Mouse (Mus musculus): Measurements from ENCODE around the gene Zfp111. TPM values are rescaled to one million over a fixed set of nuclear protein-coding genes. Genes with fewer than 3 reads are reported as not detected.

Zfp111 gene
- 10 to 100 TPM in 3 of 4 experiments, 1 to 10 TPM in 1; 8.4 to 13.1 (median 12.2) TPM for total RNA-seq (2022)

DNA sequence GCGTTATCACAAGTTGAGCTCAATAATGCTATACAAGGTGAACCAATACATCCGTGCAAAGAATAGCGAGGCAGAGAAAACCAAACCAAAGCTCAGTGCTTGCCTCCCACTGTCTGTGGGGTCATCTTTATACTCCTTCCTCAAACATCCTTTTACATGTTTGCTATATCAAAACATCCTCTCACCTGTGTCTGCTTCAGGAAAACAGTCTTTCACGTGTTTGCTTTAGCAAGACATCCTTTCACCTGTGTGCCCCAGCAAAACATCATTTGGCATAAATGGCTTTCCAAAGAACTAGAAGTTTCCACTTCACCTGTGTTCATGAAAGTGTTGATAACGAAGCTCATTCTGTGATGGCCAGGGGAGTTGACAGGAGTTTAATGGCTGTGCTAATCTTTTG, at the start of gene Zfp111:
Gene Zfp111 (minus strand): TSS at position 101 of the 400 bp plus-strand sequence.
- DNase-seq, result no peak

DNA sequence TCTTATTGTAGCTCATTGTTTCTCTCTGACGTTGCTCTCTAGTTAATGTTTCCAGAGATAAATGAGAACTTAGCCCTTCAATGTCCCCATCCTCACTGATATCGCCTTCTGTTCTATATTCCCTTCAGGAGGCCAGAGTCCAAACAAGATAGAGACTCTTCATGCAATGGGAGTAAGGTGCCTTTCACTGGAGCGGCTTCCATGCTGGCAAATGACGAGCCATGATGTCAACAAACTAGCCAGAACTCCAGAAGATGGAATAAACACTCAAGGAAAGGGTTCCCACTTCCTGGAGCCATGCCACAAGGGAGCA, 48.7 kb upstream of the Zfp111 start:
- no peak for DNase-seq

DNA sequence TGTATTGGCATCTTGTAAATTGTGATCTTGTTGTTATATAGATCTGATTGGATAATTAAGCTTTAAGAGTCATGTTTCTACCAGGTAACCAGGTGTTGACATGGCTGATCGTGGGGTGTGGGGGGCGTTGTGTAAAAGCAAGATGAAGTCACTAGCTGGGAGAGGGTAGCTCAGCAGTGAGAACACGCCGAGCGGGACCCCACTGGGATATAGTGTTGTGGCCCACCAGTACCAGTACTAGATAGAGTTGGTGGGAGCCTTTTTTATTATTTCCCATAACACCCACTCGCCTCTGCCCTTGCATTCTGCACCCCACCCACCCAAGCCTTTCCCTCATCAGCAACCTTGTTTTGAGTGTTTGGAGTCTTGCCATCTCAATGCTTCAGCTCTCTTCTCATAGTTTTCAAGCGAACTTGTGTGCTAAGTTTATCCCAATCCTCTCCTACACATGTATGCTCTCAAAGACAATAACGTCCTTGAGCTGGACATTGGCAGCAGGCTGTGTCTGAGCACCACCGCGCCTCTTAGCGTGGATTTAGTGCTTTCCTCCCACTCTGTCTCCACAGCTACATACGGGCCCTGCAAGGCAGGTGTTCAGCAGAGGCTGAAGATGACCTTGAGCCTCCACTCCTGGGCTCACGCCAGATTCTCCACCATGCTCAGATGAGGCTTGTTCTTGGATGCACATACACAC, 48.2 kb upstream of the Zfp111 start:
- DNase-seq, result no peak

DNA sequence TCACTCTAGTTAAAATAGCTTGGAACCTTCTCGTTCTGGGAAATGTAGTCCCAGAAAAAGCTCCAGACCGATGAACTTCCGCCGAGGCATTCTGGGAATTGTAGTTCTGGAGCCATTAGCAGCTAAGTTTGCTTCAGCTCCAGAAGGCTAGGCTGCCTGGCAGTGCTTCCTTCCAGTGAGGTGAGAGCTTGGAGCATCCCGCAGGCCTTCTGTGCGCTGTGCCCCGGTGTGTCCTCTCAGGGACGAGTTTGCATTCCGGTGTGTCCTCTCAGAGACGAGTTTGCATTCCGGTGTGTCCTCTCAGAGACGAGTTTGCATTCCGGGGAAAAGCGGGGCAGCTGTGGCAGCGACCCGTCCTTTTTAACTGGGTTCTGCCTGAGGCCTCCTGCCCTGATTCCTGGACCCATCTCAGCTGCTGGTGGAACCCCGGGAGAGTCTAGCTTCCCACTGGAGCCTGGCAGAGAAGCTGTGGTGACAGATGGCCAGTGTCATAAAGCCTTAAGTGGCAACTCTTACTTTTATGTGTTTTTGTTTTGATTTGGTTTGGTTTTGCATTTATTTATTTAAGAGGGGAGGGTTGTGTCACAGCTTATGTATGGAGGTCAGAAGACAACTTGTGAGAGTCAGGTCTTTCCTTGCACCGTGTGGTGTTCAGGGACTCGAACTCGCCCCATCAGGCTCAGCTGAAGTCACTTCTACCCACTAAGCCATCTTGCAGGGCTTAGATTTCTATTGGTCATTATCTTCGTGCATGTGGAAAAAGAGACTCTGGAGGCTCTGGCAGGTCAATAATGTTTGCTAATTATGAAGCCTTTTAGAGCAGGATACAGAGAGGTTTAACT, 43.6 kb upstream of the Zfp111 start, which contains the start of gene Zfp108:
Gene Zfp108 (plus strand): TSS at position 162 of the 842 bp plus-strand sequence.
- peak; percentile 77 for DNase-seq

DNA sequence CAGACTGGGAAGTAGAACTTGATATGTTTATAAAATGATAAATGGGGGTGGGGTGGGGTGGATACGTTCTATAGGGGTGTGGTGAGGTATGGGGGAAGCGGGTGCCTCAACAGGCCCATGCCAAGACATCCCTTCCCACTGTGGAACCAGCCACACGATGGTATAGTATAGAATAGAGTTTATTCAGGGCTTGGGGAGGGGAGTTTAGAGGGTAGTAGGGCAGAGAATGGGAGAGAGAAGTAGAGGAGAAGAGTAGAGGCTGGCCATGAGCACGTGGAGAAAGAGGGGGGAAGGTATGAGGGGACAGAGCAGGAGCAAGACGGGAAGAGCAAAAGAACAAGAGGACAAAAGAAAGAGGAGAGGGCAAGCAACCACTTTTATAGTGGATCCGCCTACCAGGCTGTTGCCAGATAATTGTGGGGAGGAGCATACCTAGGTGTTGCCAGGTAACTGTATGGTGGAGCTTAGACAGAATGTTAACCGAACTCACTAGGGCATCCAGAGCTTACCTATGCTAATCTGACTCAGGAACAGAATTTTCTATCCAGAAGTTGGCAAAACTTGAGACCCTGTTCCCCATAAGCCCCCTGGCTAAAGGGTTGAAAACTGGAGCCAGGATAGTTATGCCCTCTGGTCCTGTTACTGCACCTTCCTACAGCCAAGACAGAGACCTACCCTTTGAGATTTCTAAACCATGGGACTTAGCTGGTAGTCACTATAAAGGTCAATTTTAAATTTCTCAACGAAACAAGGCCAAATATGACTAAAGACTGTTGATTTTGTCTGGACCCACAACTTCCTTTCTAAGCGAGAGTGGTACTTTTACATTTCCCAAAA, 42.8 kb upstream of the Zfp111 start:
- DNase-seq, result no peak

DNA sequence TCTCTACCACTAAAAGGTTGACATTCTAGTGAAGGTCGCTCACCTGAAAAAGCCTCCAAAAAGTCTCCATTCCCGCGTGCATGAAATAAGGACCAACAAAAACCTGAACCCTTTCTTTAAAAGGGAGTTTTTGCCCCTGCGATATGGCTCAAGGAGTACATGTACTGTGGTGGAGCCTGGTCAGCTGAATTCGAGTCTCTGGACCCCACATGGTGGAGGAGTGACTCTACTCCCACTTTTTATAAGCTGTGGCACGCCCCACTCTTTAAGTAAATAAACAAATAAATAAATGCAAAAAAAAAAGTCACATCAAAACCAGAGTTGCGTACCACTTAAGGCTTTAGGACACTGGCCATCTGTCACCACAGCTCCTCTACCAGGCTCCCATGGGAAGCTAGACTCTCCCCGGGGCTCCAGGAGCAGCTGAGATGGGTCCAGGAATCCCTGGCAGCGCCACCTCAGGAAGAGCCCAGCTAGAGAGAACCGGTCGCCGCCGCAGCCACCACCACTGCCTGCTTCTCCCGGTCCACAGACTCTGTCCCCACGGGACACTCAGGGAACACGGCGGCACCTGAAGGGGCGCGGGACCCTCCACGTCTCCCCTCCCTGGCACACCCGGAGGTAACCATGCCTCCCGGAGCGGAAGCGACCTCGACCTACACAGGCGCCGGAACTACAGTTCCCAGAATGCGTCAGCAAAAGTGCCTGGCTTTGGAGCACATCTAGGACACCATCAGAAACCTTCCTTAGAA, 26.0 kb upstream of the Zfp111 start, which contains the start of gene Zfp109:
Gene Zfp109 (minus strand): TSS at position 521 of the 752 bp plus-strand sequence.
- DNase-seq, result peak; percentile 48

DNA sequence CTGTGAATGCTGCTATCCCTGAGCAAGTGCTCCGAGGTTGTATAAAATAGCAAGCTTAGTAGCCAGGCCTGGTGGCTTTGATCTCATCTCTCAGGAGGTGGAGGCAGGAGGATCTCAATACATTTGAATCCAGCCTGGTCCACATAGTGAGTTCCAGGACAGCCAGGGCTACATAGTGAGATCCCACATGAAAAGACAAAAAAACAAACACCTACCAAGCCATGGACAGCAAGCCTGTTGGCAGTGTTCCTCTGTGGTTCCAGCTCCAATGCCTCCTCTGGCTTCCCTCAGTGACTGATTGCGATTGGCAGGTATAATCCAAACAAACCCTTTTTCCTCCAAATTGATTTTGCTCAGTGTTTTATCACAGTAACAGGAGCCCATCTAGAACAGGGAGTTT, 947 bp downstream of the Zfp111 start:
- no peak for DNase-seq

DNA sequence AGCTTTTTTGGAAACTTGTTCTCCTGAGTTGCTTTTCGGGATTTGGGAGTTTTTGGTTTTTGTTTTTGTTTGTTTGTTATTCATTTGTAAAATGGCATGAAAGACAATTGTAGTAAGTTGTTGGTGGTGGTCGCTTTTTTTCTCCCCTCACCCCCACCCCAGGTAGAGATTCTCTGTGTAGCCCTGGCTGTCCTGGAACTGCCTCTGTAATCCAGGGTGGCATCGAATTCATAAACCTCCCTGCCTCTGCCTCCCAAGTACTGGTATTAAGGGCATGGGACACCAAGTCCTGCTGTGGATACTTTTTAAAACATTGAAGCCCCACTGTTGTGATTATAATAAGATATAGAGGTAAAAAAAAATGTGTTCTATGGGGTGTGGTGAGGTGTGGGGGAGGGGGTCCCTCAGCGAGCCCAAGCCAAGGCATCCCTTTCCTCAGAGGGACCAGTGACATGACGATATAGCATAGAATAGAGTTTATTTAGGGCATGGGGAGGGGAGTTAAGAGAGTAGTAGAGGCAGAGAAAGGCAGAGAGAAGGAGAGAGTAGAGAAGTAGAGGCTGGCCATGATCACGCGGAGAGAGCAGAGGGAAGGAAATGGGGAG, 2.9 kb downstream of the Zfp111 start:
- DNase-seq, result no peak

DNA sequence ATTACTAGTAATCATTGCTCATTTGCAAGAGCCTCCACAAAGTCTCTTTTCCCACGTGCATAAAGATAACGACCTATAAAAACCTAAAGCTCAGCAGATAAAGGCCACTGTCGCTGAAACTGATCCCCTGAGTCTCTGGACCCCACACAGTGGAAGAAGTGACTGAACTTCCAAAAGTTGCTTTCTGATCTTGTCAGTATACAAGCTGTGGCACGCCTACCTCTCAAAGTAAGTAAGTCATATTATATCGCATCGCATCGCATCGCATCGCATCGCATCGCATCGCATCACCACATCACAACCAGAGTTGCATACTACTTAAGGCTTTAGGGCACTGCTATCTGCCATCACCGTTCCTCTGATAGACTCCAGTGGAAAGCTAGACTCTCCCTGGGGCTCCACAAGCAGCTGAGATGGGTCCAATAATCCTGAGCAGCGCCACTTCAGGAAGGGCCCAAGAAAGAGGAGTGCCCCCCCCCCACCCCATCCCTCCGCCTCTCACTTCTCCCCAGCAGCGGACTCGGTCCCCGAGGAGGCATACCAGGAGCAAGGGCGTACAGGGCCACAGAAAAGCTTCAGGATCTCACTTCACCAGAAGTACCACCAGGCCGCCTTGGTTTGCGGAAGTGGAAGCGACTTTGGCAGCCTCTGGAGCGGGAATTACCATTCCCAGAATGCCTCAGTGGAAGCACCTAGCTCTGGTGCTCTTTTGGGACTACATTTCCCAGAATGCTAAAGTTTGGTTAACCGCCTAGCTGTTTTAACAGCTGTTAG, 3.6 kb downstream of the Zfp111 start:
- peak; percentile 56 for DNase-seq

DNA sequence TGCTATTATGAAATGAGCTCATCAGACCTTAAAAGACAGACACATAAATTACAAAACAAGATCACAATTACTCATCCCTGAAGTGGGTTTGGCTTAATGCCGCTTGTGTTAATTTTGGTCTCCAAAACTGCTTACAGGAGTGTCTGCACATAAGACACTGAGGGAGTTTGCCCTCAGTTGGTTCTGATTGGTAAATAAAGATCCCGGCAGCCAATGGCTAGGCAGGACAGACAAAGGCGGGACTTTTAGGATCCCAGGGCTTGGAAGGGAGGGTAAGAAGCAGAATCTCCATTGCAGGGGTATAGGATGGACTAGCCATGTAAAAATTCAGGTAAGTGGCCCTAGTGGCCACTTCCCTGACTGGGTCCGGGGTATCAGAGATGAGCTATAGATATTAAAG, 14.3 kb downstream of the Zfp111 start:
- no peak for DNase-seq

DNA sequence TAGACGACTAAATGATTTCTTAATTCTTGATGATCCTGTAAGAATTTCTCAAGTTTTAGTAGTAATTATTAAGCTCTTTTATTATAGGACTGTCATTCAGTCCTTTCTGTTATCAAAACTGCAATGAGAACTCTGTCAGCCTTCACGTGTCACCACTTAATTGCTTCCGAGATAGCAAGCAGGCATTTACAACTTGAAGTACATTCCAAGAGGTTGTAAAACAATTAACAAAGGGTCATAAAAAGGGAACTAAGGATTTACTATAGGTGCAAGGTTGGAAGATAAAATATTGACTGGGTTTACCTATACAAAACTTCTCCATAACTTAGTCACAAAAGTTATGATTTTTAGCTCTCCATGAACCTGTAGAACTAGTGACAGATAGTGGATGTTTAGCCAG, 18.1 kb downstream of the Zfp111 start:
- DNase-seq, result no peak

DNA sequence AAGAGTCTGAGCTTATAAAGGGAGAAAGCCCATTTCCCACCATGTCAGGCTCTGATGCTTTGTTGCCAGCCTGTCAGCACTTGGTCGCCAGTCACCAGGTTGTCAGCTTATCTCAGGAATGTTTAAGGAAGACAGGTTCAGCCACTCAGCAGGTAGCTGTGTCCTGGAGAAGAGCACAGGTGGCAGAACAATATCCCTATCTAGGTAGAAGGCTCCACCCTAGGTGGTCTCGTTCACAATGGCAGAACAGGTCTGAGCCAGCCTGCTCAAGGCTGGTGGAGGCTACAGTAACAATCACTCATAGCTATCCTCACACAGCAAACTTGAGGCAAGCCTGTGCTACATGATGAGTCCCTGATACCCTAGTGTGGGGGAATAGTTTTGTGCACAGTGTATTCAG, 19.9 kb downstream of the Zfp111 start:
- no peak for DNase-seq

DNA sequence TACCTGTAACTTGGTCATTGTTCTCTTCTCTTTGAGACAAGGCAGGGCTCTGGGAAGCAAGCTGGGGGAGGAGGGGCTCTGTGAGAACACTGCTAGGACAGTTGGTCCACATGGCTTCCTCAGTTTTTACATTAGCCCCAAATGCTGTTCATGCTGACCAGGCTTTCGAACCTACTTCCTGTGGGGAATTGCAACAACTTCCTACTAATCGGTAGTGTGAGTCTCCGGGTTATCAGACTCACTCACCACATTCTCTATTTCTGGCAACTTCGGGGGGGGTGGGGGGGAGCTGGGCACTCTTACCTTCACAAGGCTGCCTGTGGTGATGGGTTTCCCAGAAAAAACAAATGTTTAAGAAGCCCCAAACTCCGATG, 21.7 kb downstream of the Zfp111 start:
- no peak for DNase-seq

DNA sequence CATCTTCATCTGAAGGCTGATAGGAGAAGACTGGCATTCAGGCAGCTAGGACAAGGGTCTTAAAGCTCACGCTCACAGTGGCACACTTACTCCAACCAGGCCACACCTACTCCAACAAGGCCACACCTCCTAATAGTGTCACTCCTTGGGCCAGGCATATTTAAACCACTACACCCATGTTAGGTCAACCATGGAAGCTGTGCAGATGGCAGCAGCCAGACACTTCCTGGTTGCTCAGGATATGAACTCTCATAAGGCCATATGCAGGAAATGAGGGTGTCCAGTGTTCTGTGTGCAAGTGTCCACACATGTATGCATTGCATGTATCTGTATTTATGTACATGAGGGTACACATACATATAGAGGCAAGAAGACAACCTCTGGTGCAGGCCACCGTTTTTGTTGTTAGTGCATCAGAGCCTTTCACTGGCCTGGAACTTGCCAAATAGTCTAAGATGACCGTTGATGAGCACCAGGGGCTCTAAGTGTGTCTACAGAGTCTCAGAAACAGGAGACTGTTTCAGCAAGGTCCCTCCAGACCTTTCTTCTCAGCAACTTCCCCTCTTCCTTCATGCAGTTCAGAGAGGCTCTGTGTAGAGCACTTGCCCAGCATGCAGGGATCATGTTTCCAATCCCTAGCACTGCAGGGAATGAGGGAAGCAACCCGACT, 22.2 kb downstream of the Zfp111 start:
- DNase-seq, result no peak

DNA sequence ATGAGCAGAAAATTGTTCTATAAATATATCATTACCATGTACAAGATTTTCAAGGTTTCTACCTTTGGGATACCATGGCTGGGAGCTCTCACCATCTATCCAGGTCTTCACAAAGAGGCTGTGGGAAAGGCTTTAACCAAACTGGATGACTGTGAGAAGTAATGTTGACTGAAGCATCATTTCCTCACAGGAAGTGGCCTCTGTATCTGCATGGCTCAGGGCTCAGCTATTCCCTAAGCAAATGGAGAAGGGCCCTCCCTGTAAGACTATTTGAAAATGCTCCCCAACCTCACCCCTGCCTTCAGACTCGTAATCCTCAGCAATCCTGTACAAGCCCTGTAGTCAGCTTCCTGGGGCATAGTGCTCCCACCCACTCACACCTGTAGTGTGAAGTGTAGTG, 23.6 kb downstream of the Zfp111 start:
- DNase-seq, result no peak

DNA sequence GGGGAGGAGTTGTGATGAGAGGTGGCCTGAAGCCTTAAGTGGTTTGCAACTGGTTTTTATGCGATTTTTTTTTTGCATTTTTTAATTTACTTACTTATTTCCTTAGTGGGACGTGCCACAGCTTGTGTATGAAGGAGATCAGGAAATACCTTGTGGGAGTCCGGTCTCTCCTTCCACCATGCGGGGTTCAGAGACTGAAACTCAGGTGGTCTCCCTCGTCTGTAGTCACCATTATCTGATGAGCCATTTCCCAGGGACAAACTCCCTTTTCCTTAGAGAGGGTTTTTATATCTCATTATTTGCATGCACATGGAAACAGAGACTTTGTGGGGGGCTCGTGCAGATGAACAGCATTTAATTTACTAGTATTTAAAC, 35.9 kb downstream of the Zfp111 start:
- no peak for DNase-seq

DNA sequence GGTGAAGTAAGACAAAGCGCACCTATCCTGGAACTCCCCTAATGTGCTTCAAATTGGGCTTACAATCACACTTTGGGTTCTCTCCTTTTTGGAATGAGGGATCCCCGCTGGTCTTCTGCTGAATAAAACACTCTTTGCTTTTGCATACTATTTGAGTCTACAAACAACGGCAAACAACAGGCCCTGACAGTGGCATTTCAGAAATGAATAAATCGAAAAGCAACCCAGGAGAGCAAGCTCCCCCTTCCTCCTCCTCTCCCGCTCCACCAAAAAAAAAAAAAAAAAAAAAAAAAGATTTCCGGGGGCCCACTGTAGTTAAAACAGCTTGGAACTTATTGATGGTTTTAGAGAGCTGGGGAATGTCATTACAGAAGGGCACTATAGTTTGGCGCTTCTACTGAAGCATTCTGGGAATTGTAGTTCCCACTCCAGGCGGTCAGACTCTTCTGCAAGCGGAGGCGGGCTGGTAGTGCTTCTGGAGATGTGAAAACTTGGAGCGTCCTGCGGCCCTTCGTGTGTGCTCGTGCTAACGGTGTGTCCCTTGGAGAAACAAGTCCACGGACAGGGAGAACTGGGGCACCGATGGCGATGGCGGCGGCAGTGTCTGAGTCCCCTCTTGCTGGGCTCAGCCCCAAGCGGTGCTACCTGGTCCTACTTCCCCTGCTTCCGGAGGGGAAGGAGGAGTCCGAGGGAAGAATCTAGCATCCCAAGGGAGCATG, 36.5 kb downstream of the Zfp111 start, which contains the start of gene Zfp114:
Gene Zfp114 (plus strand): TSS at position 443 of the 719 bp plus-strand sequence.
- DNase-seq, result peak; percentile 5

DNA sequence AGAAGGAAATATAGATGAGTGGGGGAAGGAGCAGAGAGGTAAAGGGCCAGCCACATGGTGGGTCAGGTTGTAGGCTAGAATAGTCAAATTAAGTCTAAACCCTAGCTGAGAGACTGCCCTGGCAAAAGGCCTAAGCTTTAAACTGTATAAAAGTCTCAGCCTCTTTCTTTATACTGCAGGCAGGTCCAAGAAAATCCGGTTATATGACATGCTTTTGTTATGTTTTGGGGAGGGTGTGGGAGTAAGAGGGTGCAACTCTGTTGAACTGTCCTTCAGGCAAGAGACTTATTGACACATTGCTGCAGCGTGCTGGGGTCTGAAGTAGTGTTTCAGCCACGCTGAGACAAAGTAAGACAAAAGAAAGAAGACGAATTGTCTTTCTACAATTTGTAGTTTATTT, 39.1 kb downstream of the Zfp111 start:
- DNase-seq, result no peak

DNA sequence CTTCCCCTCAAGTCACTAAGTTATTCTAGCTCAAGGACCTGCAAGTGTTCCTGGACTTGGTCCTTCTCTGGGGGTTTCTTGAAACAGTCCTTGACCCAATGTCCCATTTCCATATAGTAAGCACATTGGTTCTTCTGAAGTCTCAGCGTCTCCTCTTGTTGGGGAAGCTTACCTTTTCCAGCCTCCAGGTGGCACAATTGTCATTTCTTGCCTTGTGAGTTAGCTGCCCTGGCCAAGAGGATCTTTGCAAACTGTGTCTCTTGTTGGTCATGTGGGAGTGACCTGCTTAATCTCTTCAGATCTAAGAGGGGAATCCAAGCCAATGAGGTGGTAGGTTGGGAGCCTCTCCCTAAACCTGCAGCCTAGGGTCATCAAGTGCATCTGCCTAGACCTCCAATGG, 58.0 kb downstream of the Zfp111 start:
- DNase-seq, result no peak
